Mouse (Mus musculus) liver, postnatal 0 days (tissue): ENCODE data around the gene Cbl. TPM values are rescaled to one million over a fixed set of nuclear protein-coding genes. Genes with fewer than 3 reads are reported as not detected.
A peak's percentile ranks its signal among the peaks of the same experiment; 100 is the strongest.

ENCODE experiments used
- ATAC-seq: fragments of 200-750 bp; cut with Nextera tagmentation; 2 replicates; pipeline ENCODE4 v1.8.0; 2017; ENCODE audit warnings: mild to moderate bottlenecking, moderate library complexity
- DNase-seq: peaks from one replicate; pipeline ENCODE4 v3.0.0-alpha.2; 2016
- H3K27ac ChIP-seq: fragments of 300-500 bp; sonication (generic); 2 replicates; pipeline ENCODE4 v1.5.1; 2014; ENCODE audit warnings: antibody characterized with exemption, moderate library complexity, mild to moderate bottlenecking, low read depth
- H3K27me3 ChIP-seq: fragments of 300-500 bp; sonication (generic); 2 replicates; pipeline ENCODE4 v1.6.1; 2014; ENCODE audit warnings: low read length, control low read depth, mixed read lengths; ENCODE audit not compliant: insufficient read depth
- H3K36me3 ChIP-seq: fragments of 300-500 bp; sonication (generic); replicated peaks from 2 replicates; pipeline ENCODE4 v1.6.1; 2014; ENCODE audit warnings: mild to moderate bottlenecking, control low read depth, low read length, moderate library complexity, mixed read lengths; ENCODE audit not compliant: insufficient read depth
- H3K4me1 ChIP-seq: fragments of 300-500 bp; sonication (generic); 2 replicates; pipeline ENCODE4 v1.6.1; 2014; ENCODE audit warnings: antibody characterized with exemption, mild to moderate bottlenecking, control low read depth; ENCODE audit not compliant: insufficient read depth
- H3K4me2 ChIP-seq: fragments of 300-500 bp; sonication (generic); 2 replicates; pipeline ENCODE4 v1.6.1; 2014; ENCODE audit warnings: low read depth, mild to moderate bottlenecking, low read length, moderate library complexity, mixed read lengths
- H3K4me3 ChIP-seq: fragments of 300-500 bp; sonication (generic); 2 replicates; pipeline ENCODE4 v1.5.1; 2014; ENCODE audit warnings: low read depth, low read length
- H3K9ac ChIP-seq: fragments of 300-500 bp; sonication (generic); replicated peaks from 2 replicates; pipeline ENCODE4 v1.6.1; 2014; ENCODE audit warnings: mild to moderate bottlenecking, moderate library complexity
- H3K9me3 ChIP-seq: fragments of 300-500 bp; sonication (generic); 2 replicates; pipeline ENCODE4 v1.6.1; 2016; ENCODE audit warnings: mild to moderate bottlenecking, control low read depth, low read length, mixed read lengths
- CTCF ChIP-seq: sonication (generic); IDR thresholded peaks from 2 replicates; pipeline ENCODE4 v1.5.1; 2016; ENCODE audit warnings: antibody characterized with exemption, low read depth
- EP300 ChIP-seq: IDR thresholded peaks from 2 replicates; pipeline ENCODE4 v1.6.1; 2016; ENCODE audit warnings: antibody characterized with exemption, low read depth, mild to moderate bottlenecking
- WGBS: fragments of 180-500 bp; shearing (Covaris S2); extraction: QIAGEN DNeasy Blood & Tissue Kit; methylation state at CpG from one replicate; pipeline ENCODE4 v1.1.7; 2014; ENCODE audit not compliant: insufficient replicate concordance; 5-methylcytosine and 5-hydroxymethylcytosine counted together
- polyA plus RNA-seq: library from polyadenylated mRNA; unstranded; fragments of >200 nt; fragmentation: Nextera tagmentation; extraction: Ambion mirVana; gene quantifications from 2 replicates; pipeline ENCODE4 v1.2.1, GENCODE M21; 2015

Gene Cbl
- polyA plus RNA-seq, 1 experiment from 2014 or later, result 4.0 TPM

- Histone ChIP-seq H3K9ac (no peak overlapping the region), H3K27ac (no peak overlapping the region), H3K27me3 (no peaks in the 10 kb centered on the region), H3K4me1 (peaks cover 10% of the 10 kb centered on the region), H3K36me3 (no peaks in the 10 kb centered on the region), H3K4me2 (no peak overlapping the region), H3K9me3 (no peaks in the 10 kb centered on the region), H3K4me3 (no peak overlapping the region)
- no peak for TF ChIP-seq CTCF
- TF ChIP-seq EP300, result no peak
- DNase-seq (no peak), ATAC-seq (no peak)
- 68% methylated on average over 4 of the region's 4 CpGs for WGBS
These were observed 2.8 kb upstream of the Cbl start for GRCm38 (mm10) chr9:44236601-44237000.

- WGBS, result 16% methylated on average over 19 of the region's 19 CpGs
- peak overlapping the region; percentile 94 for H3K9ac ChIP-seq
- H3K27ac ChIP-seq, result peak overlapping the region; percentile 93
- ATAC-seq (peak; percentile 19; the same call in 1 of the 2 replicates), DNase-seq (peak; percentile 76)
- H3K4me2 ChIP-seq, result peak overlapping the region; percentile 95
- TF ChIP-seq EP300 (no peak), CTCF (no peak)
- H3K36me3 ChIP-seq, result no peaks in the 10 kb centered on the region
- H3K4me1 ChIP-seq, result peaks cover 17% of the 10 kb centered on the region
- peak overlapping the region; percentile 99 for H3K4me3 ChIP-seq
- no peaks in the 10 kb centered on the region for H3K27me3 ChIP-seq
- no peaks in the 10 kb centered on the region for H3K9me3 ChIP-seq
These were observed 904 bp upstream of the Cbl start for GRCm38 (mm10) chr9:44234479-44235427.

- ATAC-seq, result peak; percentile 56
- TF ChIP-seq CTCF, result no peak
- TF ChIP-seq EP300, result no peak
- Histone ChIP-seq H3K9ac (peak overlapping the region; percentile 94), H3K27me3 (no peaks in the 10 kb centered on the region), H3K9me3 (no peaks in the 10 kb centered on the region), H3K4me2 (peak overlapping the region; percentile 95), H3K4me3 (peak overlapping the region; percentile 99), H3K4me1 (peaks cover 17% of the 10 kb centered on the region), H3K27ac (peak overlapping the region; percentile 93), H3K36me3 (no peaks in the 10 kb centered on the region)
- no peak for DNase-seq
- 2% methylated on average over 40 of the region's 40 CpGs for WGBS
These were observed 638 bp downstream of the Cbl start for GRCm38 (mm10) chr9:44233021-44233801.

- peaks cover 29% of the 10 kb centered on the region for H3K4me1 ChIP-seq
- no peaks in the 10 kb centered on the region for H3K36me3 ChIP-seq
- no peak for DNase-seq
- H3K4me2 ChIP-seq, result peak overlapping the region; percentile 95
- no peaks in the 10 kb centered on the region for H3K9me3 ChIP-seq
- TF ChIP-seq EP300 (no peak), CTCF (no peak)
- peak overlapping the region; percentile 99; the same call in 1 of the 2 replicates for H3K4me3 ChIP-seq
- ATAC-seq, result no peak
- no peak overlapping the region for H3K9ac ChIP-seq
- peak overlapping the region; percentile 45; the same call in 1 of the 2 replicates for H3K27ac ChIP-seq
- no peaks in the 10 kb centered on the region for H3K27me3 ChIP-seq
These were observed 2.2 kb downstream of the Cbl start for GRCm38 (mm10) chr9:44231609-44232008.

GRCm38 (mm10) chr9:44225993-44226392, 7.9 kb downstream of the Cbl start:
- WGBS, result 43% methylated on average over 6 of the region's 6 CpGs
- no peak for DNase-seq

GRCm38 (mm10) chr9:44213538-44213937, 20.3 kb downstream of the Cbl start:
- H3K27me3 ChIP-seq, result no peaks in the 10 kb centered on the region
- no peak overlapping the region for H3K27ac ChIP-seq
- H3K4me3 ChIP-seq, result no peak overlapping the region
- H3K4me2 ChIP-seq, result no peak overlapping the region
- TF ChIP-seq EP300 (no peak), CTCF (no peak)
- H3K9ac ChIP-seq, result no peak overlapping the region
- DNase-seq, result no peak
- WGBS, result 74% methylated on average over 14 of the region's 14 CpGs
- no peak for ATAC-seq
- H3K4me1 ChIP-seq, result no peaks in the 10 kb centered on the region
- no peaks in the 10 kb centered on the region for H3K9me3 ChIP-seq
- peaks cover 7% of the 10 kb centered on the region; the same call in 1 of the 2 replicates for H3K36me3 ChIP-seq

More at GRCm38 (mm10) chr9:44225993-44226392, 7.9 kb downstream of the Cbl start:
- H3K4me1 ChIP-seq, result peaks cover 19% of the 10 kb centered on the region
- no peaks in the 10 kb centered on the region for H3K27me3 ChIP-seq
- H3K9me3 ChIP-seq, result no peaks in the 10 kb centered on the region
- H3K36me3 ChIP-seq, result no peaks in the 10 kb centered on the region
- TF ChIP-seq EP300, result no peak
- no peak for TF ChIP-seq CTCF
- no peak overlapping the region for H3K4me2 ChIP-seq
- no peak overlapping the region for H3K4me3 ChIP-seq
- no peak overlapping the region for H3K9ac ChIP-seq
- no peak overlapping the region for H3K27ac ChIP-seq
- no peak for ATAC-seq
